Mouse (Mus musculus): ENCODE measurements around the gene Cpne4. TPM values are rescaled to one million over a fixed set of nuclear protein-coding genes. Genes with fewer than 3 reads are reported as not detected.

Cpne4 gene
- total RNA-seq, 2 experiments from 2014 or later = not detected

GRCm38 (mm10) chr9:105032572-105032971, 485.5 kb downstream of the Cpne4 start:
- ATAC-seq (ENCODE audit: poor library complexity, severe bottlenecking) = no peak

- ATAC-seq (ENCODE audit: poor library complexity, severe bottlenecking) = no peak
Observed at GRCm38 (mm10) chr9:105033641-105034040, 486.6 kb downstream of the Cpne4 start.

- ATAC-seq (ENCODE audit: poor library complexity, severe bottlenecking) = no peak
Observed at GRCm38 (mm10) chr9:105037847-105038246, 490.8 kb downstream of the Cpne4 start.

- ATAC-seq (ENCODE audit: poor library complexity, severe bottlenecking) = no peak
Observed at GRCm38 (mm10) chr9:105046014-105046413, 498.9 kb downstream of the Cpne4 start.

GRCm38 (mm10) chr9:105048351-105048750, 501.3 kb downstream of the Cpne4 start:
- no peak for ATAC-seq (ENCODE audit: poor library complexity, severe bottlenecking)

- no peak for ATAC-seq (ENCODE audit: poor library complexity, severe bottlenecking)
Observed at GRCm38 (mm10) chr9:105049636-105050035, 502.6 kb downstream of the Cpne4 start.

GRCm38 (mm10) chr9:105050257-105050656, 503.2 kb downstream of the Cpne4 start:
- no peak for ATAC-seq (ENCODE audit: poor library complexity, severe bottlenecking)

- ATAC-seq (ENCODE audit: poor library complexity, severe bottlenecking) = peak; percentile 93
Observed at GRCm38 (mm10) chr9:105053147-105053557, 506.1 kb downstream of the Cpne4 start, which contains the start of gene Mrpl3. TSS of gene Mrpl3 (plus strand) at chr9:105053239.

GRCm38 (mm10) chr9:105053812-105054211, 506.7 kb downstream of the Cpne4 start:
- peak; percentile 17; the same call in 1 of the 2 replicates for ATAC-seq (ENCODE audit: poor library complexity, severe bottlenecking)

GRCm38 (mm10) chr9:105069106-105069505, 522.0 kb downstream of the Cpne4 start:
- no peak for ATAC-seq (ENCODE audit: poor library complexity, severe bottlenecking)

- ATAC-seq (ENCODE audit: poor library complexity, severe bottlenecking) = no peak
Observed at GRCm38 (mm10) chr9:105072991-105073748, 526.1 kb downstream of the Cpne4 start.

- ATAC-seq (ENCODE audit: poor library complexity, severe bottlenecking) = no peak
Observed at GRCm38 (mm10) chr9:105074851-105075250, 527.8 kb downstream of the Cpne4 start.

- ATAC-seq (ENCODE audit: poor library complexity, severe bottlenecking) = no peak
Observed at GRCm38 (mm10) chr9:105076756-105077424, 529.8 kb downstream of the Cpne4 start.

GRCm38 (mm10) chr9:105078460-105078859, 531.4 kb downstream of the Cpne4 start:
- no peak for ATAC-seq (ENCODE audit: poor library complexity, severe bottlenecking)

- no peak for ATAC-seq (ENCODE audit: poor library complexity, severe bottlenecking)
Observed at GRCm38 (mm10) chr9:105080246-105080645, 533.2 kb downstream of the Cpne4 start.

Other genes starting within 250 kb of the Cpne4 start
- 12.8 and 14.8 TPM in 2 replicates for gene Acpp, start 209.5 kb upstream of the Cpne4 start, total RNA-seq (2015)
- 10.9 and 17.7 TPM in 2 replicates for gene Acpp, start 209.5 kb upstream of the Cpne4 start, total RNA-seq (2017)

Measured in megakaryocyte, adult 5-6 weeks (primary cell).